Mouse (Mus musculus) cerebellum, postnatal 25 days (tissue): Measurements from ENCODE around the gene Ccnt1.

Experiments used
- DNase-seq, 2 experiments: peaks; one replicate each; pipeline ENCODE4 v3.0.0; 2021; ENCODE audit warnings: mixed read lengths in 2 of 2

Ccnt1 gene

GRCm38 (mm10) chr15:98570873-98571538, at the start of gene Ccnt1, which contains the start of gene 4930415O20Rik:
Gene Ccnt1 (minus strand): TSS chr15:98570923.
Gene 4930415O20Rik (plus strand): TSS chr15:98571004.
- no peak for DNase-seq

GRCm38 (mm10) chr15:98617176-98617537, 46.4 kb upstream of the Ccnt1 start:
- DNase-seq, result peak; percentile 85 to 88

GRCm38 (mm10) chr15:98616362-98617175, 45.8 kb upstream of the Ccnt1 start:
- no peak for DNase-seq

- no peak for DNase-seq
These were observed 45.0 kb upstream of the Ccnt1 start for GRCm38 (mm10) chr15:98615751-98616150.

GRCm38 (mm10) chr15:98614971-98615370, 44.2 kb upstream of the Ccnt1 start:
- no peak for DNase-seq

GRCm38 (mm10) chr15:98614551-98614950, 43.8 kb upstream of the Ccnt1 start:
- DNase-seq, result peak; percentile 77 to 89

GRCm38 (mm10) chr15:98612229-98612628, 41.5 kb upstream of the Ccnt1 start:
- DNase-seq, result no peak

- DNase-seq, result no peak
These were observed 39.5 kb upstream of the Ccnt1 start for GRCm38 (mm10) chr15:98610131-98610633.

- peak; percentile 77 to 85 for DNase-seq
These were observed 38.8 kb upstream of the Ccnt1 start, which contains the start of gene Adcy6 for GRCm38 (mm10) chr15:98609331-98610130. Gene Adcy6 (minus strand): TSS chr15:98610076.

- peak; percentile 32 to 44 for DNase-seq
These were observed 38.1 kb upstream of the Ccnt1 start for GRCm38 (mm10) chr15:98608784-98609250.

GRCm38 (mm10) chr15:98608058-98608783, 37.5 kb upstream of the Ccnt1 start:
- no peak for DNase-seq

GRCm38 (mm10) chr15:98607557-98607956, 36.8 kb upstream of the Ccnt1 start:
- no peak for DNase-seq

GRCm38 (mm10) chr15:98606739-98607138, 36.0 kb upstream of the Ccnt1 start:
- DNase-seq, result no peak

- DNase-seq, result no peak
These were observed 35.4 kb upstream of the Ccnt1 start for GRCm38 (mm10) chr15:98606051-98606536.

GRCm38 (mm10) chr15:98604041-98604575, 33.4 kb upstream of the Ccnt1 start:
- no peak for DNase-seq

GRCm38 (mm10) chr15:98602921-98603458, 32.3 kb upstream of the Ccnt1 start:
- DNase-seq, result peak in 1 of 2 experiments; percentile 32

GRCm38 (mm10) chr15:98602191-98602881, 31.6 kb upstream of the Ccnt1 start:
- no peak for DNase-seq

GRCm38 (mm10) chr15:98601832-98602190, 31.1 kb upstream of the Ccnt1 start:
- DNase-seq, result no peak

- DNase-seq, result no peak
These were observed 29.4 kb upstream of the Ccnt1 start for GRCm38 (mm10) chr15:98600036-98600709.

- no peak for DNase-seq
These were observed 25.9 kb upstream of the Ccnt1 start for GRCm38 (mm10) chr15:98596609-98597008.
